18 mouse cellular contexts compared by ENCODE assay signal in genomic region chr7:139119775-139120153, GRCm38 (mm10). TPM values are rescaled to one million over a fixed set of nuclear protein-coding genes. Genes with fewer than 3 reads are reported as not detected.
DNase-seq lines count a peak whose midpoint lies in the region; ATAC-seq lines count a peak whose summit lies in the region.
"Had no signal": no experiment of that assay in that cellular context is flagged by ENCODE, and none has a peak within 500 bp of the region (broad histone marks: within the 10 kb centered on the region; RNA-seq: fewer than 3 reads in every experiment).

No protein-coding gene starts in this region.

- 50% methylated on average over 2 of the region's 2 CpGs for WGBS in forebrain, embryonic 16.5 days
- 72% methylated on average over 2 of the region's 2 CpGs for WGBS in forebrain, embryonic 10.5 days
- 50% methylated on average over 2 of the region's 2 CpGs for WGBS in lung, embryonic 16.5 days
- WGBS in hindbrain, embryonic 16.5 days = 71% methylated on average over 2 of the region's 2 CpGs
- 71% methylated on average over 2 of the region's 2 CpGs for WGBS in neural tube, embryonic 13.5 days

- DNase-seq in forebrain, embryonic 10.5 days (ENCODE audit: extremely low spot score, low spot score) = no peak
- no peak for DNase-seq in lung, postnatal 10 days
- DNase-seq in gastrocnemius, adult 18-20 months (ENCODE audit: low spot score) = no peak

- no peaks in the 10 kb centered on the region for H3K27me3 ChIP-seq in forebrain, embryonic 16.5 days (replicated peaks; ENCODE audit: control insufficient read depth, insufficient read depth, low read length)
- H3K27me3 ChIP-seq in forebrain, embryonic 10.5 days (ENCODE audit: poor library complexity, severe bottlenecking) = peaks cover 7% of the 10 kb centered on the region
- H3K27me3 ChIP-seq in lung, embryonic 16.5 days (ENCODE audit: control insufficient read depth, insufficient read depth, low read depth, low read length) = no peaks in the 10 kb centered on the region
- 0 out of 2 replicates have a peak, but pooled peaks cover 2% of the 10 kb centered on the region for H3K27me3 ChIP-seq in hindbrain, embryonic 16.5 days (replicated peaks; ENCODE audit: control insufficient read depth, insufficient read depth, low read length)
- no peaks in the 10 kb centered on the region for H3K27me3 ChIP-seq in neural tube, embryonic 13.5 days
- H3K27me3 ChIP-seq: liver, embryonic 12.5 days; Patski had no signal

- H3K9me3 ChIP-seq in forebrain, embryonic 16.5 days (ENCODE audit: control insufficient read depth, low read length) = no peaks in the 10 kb centered on the region
- H3K9me3 ChIP-seq in forebrain, embryonic 10.5 days = no peaks in the 10 kb centered on the region
- no peaks in the 10 kb centered on the region for H3K9me3 ChIP-seq in lung, embryonic 16.5 days (ENCODE audit: control insufficient read depth, low read length)
- H3K9me3 ChIP-seq in hindbrain, embryonic 16.5 days (ENCODE audit: control insufficient read depth, low read length) = no peaks in the 10 kb centered on the region
- H3K9me3 ChIP-seq in neural tube, embryonic 13.5 days = no peaks in the 10 kb centered on the region
- H3K9me3 ChIP-seq: heart, embryonic 13.5 days; liver, embryonic 12.5 days had no signal

- H3K4me1 ChIP-seq in forebrain, embryonic 16.5 days (replicated peaks; ENCODE audit: control insufficient read depth, insufficient read depth, low read length) = no peaks in the 10 kb centered on the region
- no peaks in the 10 kb centered on the region for H3K4me1 ChIP-seq in forebrain, embryonic 10.5 days
- no peaks in the 10 kb centered on the region for H3K4me1 ChIP-seq in lung, embryonic 16.5 days (replicated peaks; ENCODE audit: control insufficient read depth, insufficient read depth, low read length)
- H3K4me1 ChIP-seq in hindbrain, embryonic 16.5 days (ENCODE audit: control insufficient read depth, insufficient read depth, low read depth, low read length) = no peaks in the 10 kb centered on the region
- no peaks in the 10 kb centered on the region for H3K4me1 ChIP-seq in neural tube, embryonic 13.5 days (replicated peaks)
- H3K4me1 ChIP-seq: heart, embryonic 13.5 days; liver, embryonic 12.5 days had no signal

- no peak overlapping the region for H3K27ac ChIP-seq in forebrain, embryonic 16.5 days (ENCODE audit: low read length)
- H3K27ac ChIP-seq in forebrain, embryonic 10.5 days = no peak overlapping the region
- no peak overlapping the region for H3K27ac ChIP-seq in lung, embryonic 16.5 days (ENCODE audit: low read length)
- H3K27ac ChIP-seq in hindbrain, embryonic 16.5 days (ENCODE audit: low read depth, low read length) = no peak overlapping the region
- H3K27ac ChIP-seq in neural tube, embryonic 13.5 days (replicated peaks) = no peak overlapping the region
- H3K27ac ChIP-seq: gastrocnemius, adult 2 months; heart, adult 2 months; heart, embryonic 13.5 days; liver, embryonic 12.5 days; macrophage had no signal

- 0 out of 2 replicates have a peak, but pooled peaks have one; percentile 4 for ATAC-seq in forebrain, embryonic 16.5 days
- ATAC-seq in lung, embryonic 16.5 days (ENCODE audit: low read depth) = peak; percentile 5; the same call in 1 of the 2 replicates
- ATAC-seq in hindbrain, embryonic 16.5 days = peak; percentile 52
- ATAC-seq in neural tube, embryonic 13.5 days (ENCODE audit: low read depth) = 0 out of 2 replicates have a peak, but pooled peaks have one; percentile 61
- ATAC-seq: liver, embryonic 12.5 days; liver, postnatal 0 days had no signal

- no peak overlapping the region for H3K4me3 ChIP-seq in forebrain, embryonic 16.5 days (replicated peaks; ENCODE audit: low read length)
- no peak overlapping the region for H3K4me3 ChIP-seq in forebrain, embryonic 10.5 days
- no peak overlapping the region for H3K4me3 ChIP-seq in lung, embryonic 16.5 days (ENCODE audit: low read length)
- no peak overlapping the region for H3K4me3 ChIP-seq in hindbrain, embryonic 16.5 days (ENCODE audit: low read length)
- no peak overlapping the region for H3K4me3 ChIP-seq in neural tube, embryonic 13.5 days
- H3K4me3 ChIP-seq: gastrocnemius, adult 2 months; heart, adult 2 months; heart, embryonic 13.5 days; liver, embryonic 12.5 days had no signal

- no peak overlapping the region for H3K9ac ChIP-seq in forebrain, embryonic 16.5 days (replicated peaks; ENCODE audit: low read depth, low read length)
- H3K9ac ChIP-seq in lung, embryonic 16.5 days (ENCODE audit: low read length) = no peak overlapping the region
- no peak overlapping the region for H3K9ac ChIP-seq in hindbrain, embryonic 16.5 days (ENCODE audit: low read depth, low read length)
- H3K9ac ChIP-seq in neural tube, embryonic 13.5 days = no peak overlapping the region
- H3K9ac ChIP-seq: heart, embryonic 13.5 days; liver, embryonic 12.5 days; liver, postnatal 0 days had no signal

- no peak overlapping the region for H3K4me2 ChIP-seq in forebrain, embryonic 16.5 days (ENCODE audit: low read length)
- no peak overlapping the region for H3K4me2 ChIP-seq in lung, embryonic 16.5 days (ENCODE audit: low read depth, low read length)
- H3K4me2 ChIP-seq in hindbrain, embryonic 16.5 days (ENCODE audit: low read length) = no peak overlapping the region
- H3K4me2 ChIP-seq in neural tube, embryonic 13.5 days = no peak overlapping the region
- H3K4me2 ChIP-seq: heart, embryonic 13.5 days; liver, embryonic 12.5 days had no signal

- no peaks in the 10 kb centered on the region for H3K36me3 ChIP-seq in forebrain, embryonic 16.5 days (ENCODE audit: control insufficient read depth, insufficient read depth)
- no peaks in the 10 kb centered on the region for H3K36me3 ChIP-seq in forebrain, embryonic 10.5 days (replicated peaks)
- no peaks in the 10 kb centered on the region for H3K36me3 ChIP-seq in lung, embryonic 16.5 days (ENCODE audit: control insufficient read depth, insufficient read depth, low read length)
- no peaks in the 10 kb centered on the region for H3K36me3 ChIP-seq in hindbrain, embryonic 16.5 days (ENCODE audit: control insufficient read depth, insufficient read depth, low read length)
- no peaks in the 10 kb centered on the region for H3K36me3 ChIP-seq in neural tube, embryonic 13.5 days
- H3K36me3 ChIP-seq: heart, embryonic 13.5 days; liver, embryonic 12.5 days had no signal

RNA-seq across cellular contexts. Expression of gene Dpysl4, which starts 34.0 kb away (rescaled TPM):
- 103 and 122 TPM in 2 replicates for polyA plus RNA-seq in forebrain, embryonic 16.5 days (2015; fragmentation: Nextera tagmentation; extraction: Ambion mirVana)
- polyA plus RNA-seq in forebrain, embryonic 10.5 days (2016; fragmentation: Nextera tagmentation; extraction: Ambion mirVana) = 72.5 and 76.5 TPM in 2 replicates
- 4.6 and 4.8 TPM in 2 replicates for polyA plus RNA-seq in lung, embryonic 16.5 days (2015; fragmentation: Nextera tagmentation; extraction: Ambion mirVana)
- polyA plus RNA-seq in hindbrain, embryonic 16.5 days (2015; fragmentation: Nextera tagmentation; extraction: Ambion mirVana) = 177 and 182 TPM in 2 replicates
- polyA plus RNA-seq in neural tube, embryonic 13.5 days (2015; fragmentation: Nextera tagmentation; extraction: Ambion mirVana) = 315 and 316 TPM in 2 replicates
- total RNA-seq in gastrocnemius, adult 18-20 months (2021) = under 1 TPM; 0.16 to 0.17 TPM
- total RNA-seq: hematopoietic stem cell, adult 5-6 weeks; megakaryocyte-erythroid progenitor cell, adult 5-6 weeks; MEL; monocyte, adult 5-6 weeks had no signal
- polyA plus RNA-seq: macrophage, Patski had no signal

Comparison
In these comparisons a context has a peak if more than half of its experiments do, and no peak if none do; other contexts are left out.
1. ATAC-seq: peak in every context shown above with its lines; median percentile 61 in neural tube, embryonic 13.5 days; 52 in hindbrain, embryonic 16.5 days; 5 in lung, embryonic 16.5 days; 4 in forebrain, embryonic 16.5 days.
2. RNA of gene Dpysl4, which starts 34.0 kb away (polyA plus RNA-seq): 315 to 316 TPM in neural tube, embryonic 13.5 days, 177 to 182 TPM in hindbrain, embryonic 16.5 days, 103 to 122 TPM in forebrain, embryonic 16.5 days and 72.5 to 76.5 TPM in forebrain, embryonic 10.5 days; 4.6 to 4.8 TPM in lung, embryonic 16.5 days; every median in the first group is over 10 times any median in the second.